Mouse (Mus musculus): Measurements from ENCODE around the gene Glod4.

DNA sequence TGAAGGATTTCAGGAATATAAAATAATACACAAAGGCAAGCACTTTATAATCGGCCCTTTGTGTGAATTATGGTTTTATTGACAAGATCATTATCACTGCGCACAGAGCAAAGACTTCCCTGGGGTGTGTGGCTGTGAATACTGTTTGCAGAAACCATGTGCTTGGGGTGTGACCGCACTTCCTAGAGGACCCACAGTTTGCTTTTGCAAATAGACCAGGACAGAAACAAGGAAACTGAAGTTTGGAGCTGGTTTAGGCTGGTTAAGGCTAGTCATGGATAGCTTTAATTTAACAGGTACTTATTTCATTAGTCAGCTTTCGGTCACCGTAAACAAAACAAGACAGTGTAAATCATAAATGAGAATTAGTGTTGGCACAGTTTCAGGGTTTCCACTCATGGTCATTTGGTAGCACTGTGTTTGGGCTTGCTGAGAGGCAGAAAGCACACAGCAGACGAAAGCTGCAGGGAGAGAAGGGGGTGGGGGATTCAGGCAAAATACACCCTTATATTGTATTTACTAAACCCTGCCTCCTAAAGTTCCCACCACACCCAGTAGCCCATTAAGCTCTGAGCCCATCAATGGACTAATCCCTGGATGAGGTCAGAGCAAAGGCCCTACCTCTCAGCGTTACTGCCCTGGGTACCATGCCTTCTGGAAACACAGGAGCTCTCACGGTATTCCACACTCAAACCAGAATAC, 47.1 kb downstream of the Glod4 start:
- TF ChIP-seq CTCF (IDR thresholded peaks at IDR 0.05; ENCODE audit: low read depth, low read length) (no peak), POLR2A (IDR thresholded peaks at IDR 0.05; ENCODE audit: insufficient read depth, low read length) (no peak)
